Mouse (Mus musculus) right cerebral cortex, postnatal 14 days (tissue): ENCODE measurements at regions not wholly inside any gene's neighbourhood (a gene's known extent, or its start where the extent isn't known, plus 50 kb on each side); places are given as distances from the start of the nearest gene placed in this dataset.

Experiments used
- DNase-seq: peaks from one replicate; pipeline ENCODE4 v3.0.0; 2022

DNA sequence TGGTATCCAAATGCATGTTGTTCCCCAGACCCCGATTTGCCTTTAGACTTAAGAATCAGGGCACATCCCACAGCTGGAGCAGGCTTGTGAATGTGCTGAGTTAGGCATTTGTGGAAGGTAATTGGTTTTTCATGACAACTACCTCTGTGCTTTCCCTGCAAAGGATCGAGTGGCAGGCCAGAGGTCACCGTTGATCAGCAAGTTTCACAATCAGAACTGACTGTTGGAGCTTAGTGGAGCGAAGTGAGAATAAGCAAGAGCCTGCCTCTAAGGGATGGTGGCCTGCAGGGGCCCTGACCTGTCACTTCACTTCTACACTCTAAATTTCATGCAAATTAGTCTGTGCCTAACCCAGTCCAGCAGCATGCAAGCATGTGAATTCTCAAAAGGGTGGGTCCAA, 270.7 kb downstream of the Ins1 start:
- DNase-seq = no peak

DNA sequence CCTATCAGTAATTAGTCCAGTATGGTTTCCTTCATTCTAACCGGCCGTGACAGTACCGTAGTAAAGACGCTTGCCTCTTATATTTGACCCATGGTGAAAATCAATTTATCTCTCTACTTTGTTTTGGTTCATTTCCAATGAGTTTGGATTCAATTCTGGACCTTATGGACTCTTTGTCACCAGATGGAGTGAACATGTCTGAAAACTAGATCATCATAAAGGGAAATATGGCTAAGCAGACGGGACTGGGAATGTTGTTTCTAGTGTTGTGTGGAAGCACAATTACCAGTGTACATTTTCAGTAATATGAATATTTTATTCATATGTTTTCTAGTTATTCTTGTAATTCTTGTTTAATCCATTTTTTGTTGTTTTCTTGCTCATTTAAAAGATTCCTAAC, 261.4 kb downstream of the Ins1 start:
- no peak for DNase-seq

DNA sequence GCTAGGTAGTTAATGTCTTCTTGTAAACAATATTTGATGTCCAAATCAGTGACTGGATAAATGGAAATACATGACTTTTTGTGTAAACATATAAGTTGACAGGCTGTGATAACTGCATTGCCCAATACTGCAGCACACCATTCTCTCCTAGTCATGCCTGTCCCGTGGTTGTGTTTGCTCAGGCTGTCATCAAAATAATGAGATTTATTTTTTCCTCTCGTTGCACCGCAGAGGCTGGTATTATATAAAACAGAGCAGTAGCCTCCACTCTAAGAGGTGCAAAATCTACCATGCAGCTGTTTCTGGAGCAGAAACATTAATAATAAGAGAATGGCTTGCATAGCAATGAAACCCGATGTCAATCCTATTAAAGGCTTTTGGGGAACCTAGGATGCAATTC, 239.2 kb downstream of the Ins1 start:
- no peak for DNase-seq
